Mouse (Mus musculus): ENCODE data around the gene Tcf20.

DNA sequence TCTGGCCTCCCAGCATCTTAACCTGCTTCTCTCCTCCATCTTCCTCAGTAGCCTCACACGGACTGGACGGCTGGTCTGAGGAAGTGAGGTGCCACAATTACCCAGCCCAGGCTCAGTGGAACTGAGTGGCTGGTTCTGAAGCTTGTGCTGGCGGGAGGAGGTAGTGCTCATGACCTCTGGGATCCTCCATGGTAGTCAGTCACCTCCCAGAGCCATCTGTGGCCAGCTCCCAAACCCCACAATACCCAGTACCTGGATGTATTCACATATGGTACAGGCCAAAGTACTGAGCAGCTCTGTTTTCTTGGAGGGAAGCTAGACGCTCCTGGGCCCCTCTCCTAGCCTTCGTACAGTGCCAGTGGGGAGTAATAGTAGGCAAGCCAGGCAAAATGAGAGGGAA lies 80.4 kb downstream of the Tcf20 start:
- TF ChIP-seq E2F4 (IDR thresholded peaks at IDR 0.05; ENCODE audit: insufficient read depth) (no peak), POLR2A (IDR thresholded peaks at IDR 0.05; ENCODE audit: insufficient read length, low read depth) (no peak), POLR2AphosphoS2 (IDR thresholded peaks at IDR 0.05; ENCODE audit: insufficient read length, low read depth) (no peak)

Measured in myocyte (in vitro differentiated cells).